Mouse (Mus musculus): Measurements from ENCODE around the gene Mboat2. TPM values are rescaled to one million over a fixed set of nuclear protein-coding genes. Genes with fewer than 3 reads are reported as not detected.
A peak's percentile ranks its signal among the peaks of the same experiment; 100 is the strongest.

The Mboat2 gene
- polyA plus RNA-seq, 1 experiment = 1.7 TPM

GRCm38 (mm10) chr12:24912174-24912573 is 81.5 kb downstream of the Mboat2 start:
- no peak for TF ChIP-seq GATA1 (IDR thresholded peaks at IDR 0.05; ENCODE audit: low read length)

GRCm38 (mm10) chr12:24912876-24913275 is 82.2 kb downstream of the Mboat2 start:
- TF ChIP-seq GATA1 (IDR thresholded peaks at IDR 0.05; ENCODE audit: low read length) = no peak

GRCm38 (mm10) chr12:24918575-24919262 is 88.0 kb downstream of the Mboat2 start:
- no peak for TF ChIP-seq GATA1 (IDR thresholded peaks at IDR 0.05; ENCODE audit: low read length)

GRCm38 (mm10) chr12:24920861-24921260 is 90.2 kb downstream of the Mboat2 start:
- TF ChIP-seq GATA1 (IDR thresholded peaks at IDR 0.05; ENCODE audit: low read length) = no peak

GRCm38 (mm10) chr12:24924003-24924402 is 93.3 kb downstream of the Mboat2 start:
- TF ChIP-seq GATA1 (IDR thresholded peaks at IDR 0.05; ENCODE audit: low read length) = peak; percentile 74

GRCm38 (mm10) chr12:24925276-24925675 is 94.6 kb downstream of the Mboat2 start:
- no peak for TF ChIP-seq GATA1 (IDR thresholded peaks at IDR 0.05; ENCODE audit: low read length)

- no peak for TF ChIP-seq GATA1 (IDR thresholded peaks at IDR 0.05; ENCODE audit: low read length)
Measured at GRCm38 (mm10) chr12:24925684-24926083, 95.0 kb downstream of the Mboat2 start.

GRCm38 (mm10) chr12:24928051-24928748 is 97.5 kb downstream of the Mboat2 start:
- no peak for TF ChIP-seq GATA1 (IDR thresholded peaks at IDR 0.05; ENCODE audit: low read length)

- TF ChIP-seq GATA1 (IDR thresholded peaks at IDR 0.05; ENCODE audit: low read length) = no peak
Measured at GRCm38 (mm10) chr12:24929043-24929442, 98.4 kb downstream of the Mboat2 start.

GRCm38 (mm10) chr12:24930760-24931159 is 100.1 kb downstream of the Mboat2 start:
- TF ChIP-seq GATA1 (IDR thresholded peaks at IDR 0.05; ENCODE audit: low read length) = no peak

- no peak for TF ChIP-seq GATA1 (IDR thresholded peaks at IDR 0.05; ENCODE audit: low read length)
Measured at GRCm38 (mm10) chr12:24932120-24932519, 101.4 kb downstream of the Mboat2 start.

- TF ChIP-seq GATA1 (IDR thresholded peaks at IDR 0.05; ENCODE audit: low read length) = no peak
Measured at GRCm38 (mm10) chr12:24933206-24933775, 102.6 kb downstream of the Mboat2 start.

GRCm38 (mm10) chr12:24933996-24934395 is 103.3 kb downstream of the Mboat2 start:
- TF ChIP-seq GATA1 (IDR thresholded peaks at IDR 0.05; ENCODE audit: low read length) = no peak

- no peak for TF ChIP-seq GATA1 (IDR thresholded peaks at IDR 0.05; ENCODE audit: low read length)
Measured at GRCm38 (mm10) chr12:24936281-24936680, 105.6 kb downstream of the Mboat2 start.

GRCm38 (mm10) chr12:24939372-24939771 is 108.7 kb downstream of the Mboat2 start:
- TF ChIP-seq GATA1 (IDR thresholded peaks at IDR 0.05; ENCODE audit: low read length) = no peak

- no peak for TF ChIP-seq GATA1 (IDR thresholded peaks at IDR 0.05; ENCODE audit: low read length)
Measured at GRCm38 (mm10) chr12:24942619-24943287, 112.1 kb downstream of the Mboat2 start.

Data from G1E-ER4 (cell line).